9 mouse cellular contexts compared by ENCODE assay signal in genomic region chr8:94950046-94950445, GRCm38 (mm10). TPM values are rescaled to one million over a fixed set of nuclear protein-coding genes. Genes with fewer than 3 reads are reported as not detected.
DNase-seq lines count a peak whose midpoint lies in the region; ATAC-seq and TF ChIP-seq lines count a peak whose summit lies in the region.
"Had no signal": no experiment of that assay in that cellular context is flagged by ENCODE, and none has a peak within 500 bp of the region (broad histone marks: within the 10 kb centered on the region; RNA-seq: fewer than 3 reads in every experiment).

No protein-coding gene starts in this region.

- H3K4me2 ChIP-seq in hindbrain, embryonic 13.5 days = no peak overlapping the region
- H3K4me2 ChIP-seq in lung, postnatal 0 days (replicated peaks; ENCODE audit: low read depth, low read length) = no peak overlapping the region

- 24% methylated on average over 4 of the region's 4 CpGs for WGBS in hindbrain, embryonic 13.5 days
- WGBS in lung, postnatal 0 days = 18% methylated on average over 4 of the region's 4 CpGs

- H3K27ac ChIP-seq in hindbrain, embryonic 13.5 days = no peak overlapping the region
- H3K27ac ChIP-seq in lung, postnatal 0 days (ENCODE audit: low read length) = no peak overlapping the region

- no peaks in the 10 kb centered on the region for H3K36me3 ChIP-seq in hindbrain, embryonic 13.5 days
- no peaks in the 10 kb centered on the region for H3K36me3 ChIP-seq in lung, postnatal 0 days (ENCODE audit: insufficient read depth, low read length)

- no peaks in the 10 kb centered on the region for H3K9me3 ChIP-seq in hindbrain, embryonic 13.5 days
- no peaks in the 10 kb centered on the region for H3K9me3 ChIP-seq in lung, postnatal 0 days (ENCODE audit: low read length)

- H3K9ac ChIP-seq in hindbrain, embryonic 13.5 days = no peak overlapping the region
- no peak overlapping the region for H3K9ac ChIP-seq in lung, postnatal 0 days (replicated peaks; ENCODE audit: low read depth)

- H3K27me3 ChIP-seq in hindbrain, embryonic 13.5 days = no peaks in the 10 kb centered on the region
- no peaks in the 10 kb centered on the region for H3K27me3 ChIP-seq in lung, postnatal 0 days (replicated peaks; ENCODE audit: insufficient read depth, low read length)

- H3K4me1 ChIP-seq in hindbrain, embryonic 13.5 days (replicated peaks) = peaks cover 26% of the 10 kb centered on the region
- peaks cover 9% of the 10 kb centered on the region; the same call in 1 of the 2 replicates for H3K4me1 ChIP-seq in lung, postnatal 0 days (ENCODE audit: insufficient read depth, low read depth, low read length)

- H3K4me3 ChIP-seq in hindbrain, embryonic 13.5 days = no peak overlapping the region
- no peak overlapping the region for H3K4me3 ChIP-seq in lung, postnatal 0 days (ENCODE audit: low read depth, low read length)
- H3K4me3 ChIP-seq: myocyte had no signal

- TF ChIP-seq EP300 in lung, postnatal 0 days (IDR thresholded peaks at IDR 0.05) = no peak

- DNase-seq in Muller cell, postnatal 12 days (ENCODE audit: inconsistent ontology term) = peak; percentile 68
- peak; percentile 71 to 78 for DNase-seq in cerebellum, adult 18-20 months
- peak; percentile 81 to 88 for DNase-seq in layer of hippocampus, postnatal 10 days (ENCODE audit: low spot score in 2 of 2)
- DNase-seq in lung, postnatal 0 days (ENCODE audit: low spot score) = peak; percentile 86
- DNase-seq in ovary, postnatal 14 days (ENCODE audit: low spot score) = peak; percentile 72
- DNase-seq in thymus, postnatal 10 days (ENCODE audit: low spot score in 2 of 2) = peak; percentile 37 to 67

- TF ChIP-seq CTCF in lung, postnatal 0 days (IDR thresholded peaks at IDR 0.05) = peak; percentile 98

- peak; percentile 81 for ATAC-seq in frontal cortex, adult (ENCODE audit: low TSS enrichment)
- peak; percentile 77 for ATAC-seq in hindbrain, embryonic 13.5 days (ENCODE audit: low FRiP score)
- 0 out of 2 replicates have a peak, but pooled peaks have one; percentile 13 for ATAC-seq in lung, postnatal 0 days

RNA-seq across cellular contexts. Expression of gene Adgrg1, which starts 24.5 kb away (rescaled TPM):
- 158 and 162 TPM in 2 replicates for polyA plus RNA-seq in hindbrain, embryonic 13.5 days (2015; fragmentation: Nextera tagmentation; extraction: Ambion mirVana)
- total RNA-seq in layer of hippocampus, postnatal 10 days (2021) = 100 to 1,000 TPM; 160 to 164 TPM
- 33.9 and 39.0 TPM in 2 replicates for polyA plus RNA-seq in lung, postnatal 0 days (2015; fragmentation: Nextera tagmentation; extraction: Ambion mirVana)

RNA-seq across cellular contexts. Expression of gene Adgrg5, which starts 26.6 kb away (rescaled TPM):
- polyA plus RNA-seq in hindbrain, embryonic 13.5 days (2015; fragmentation: Nextera tagmentation; extraction: Ambion mirVana) = not detected in 2 replicates
- total RNA-seq in layer of hippocampus, postnatal 10 days (2021) = under 1 TPM; 0.18 to 0.55 TPM
- polyA plus RNA-seq in lung, postnatal 0 days (2015; fragmentation: Nextera tagmentation; extraction: Ambion mirVana) = 0.19 and 0.31 TPM in 2 replicates
- polyA plus RNA-seq: myocyte had no signal

RNA-seq across cellular contexts. Expression of gene Ccdc102a, which starts 32.1 kb away (rescaled TPM):
- 6.3 and 7.8 TPM in 2 replicates for polyA plus RNA-seq in hindbrain, embryonic 13.5 days (2015; fragmentation: Nextera tagmentation; extraction: Ambion mirVana)
- total RNA-seq in layer of hippocampus, postnatal 10 days (2021) = 1 to 10 TPM; 4.0 to 4.2 TPM
- polyA plus RNA-seq in lung, postnatal 0 days (2015; fragmentation: Nextera tagmentation; extraction: Ambion mirVana) = 14.6 and 17.2 TPM in 2 replicates

Comparison
In these comparisons a context has a peak if more than half of its experiments do, and no peak if none do; other contexts are left out.
1. ATAC-seq: peak in every context shown above with its lines; median percentile 81 in frontal cortex, adult; 77 in hindbrain, embryonic 13.5 days; 13 in lung, postnatal 0 days.